Mouse (Mus musculus) frontal cortex, adult 2 months (tissue): ENCODE data around the gene Synpr. TPM values are rescaled to one million over a fixed set of nuclear protein-coding genes. Genes with fewer than 3 reads are reported as not detected.

Experiments
- DNase-seq, 2 experiments: peaks; one replicate each; pipeline ENCODE4 v3.0.0; 2022; ENCODE audit warnings: low spot score in 1 of 2; ENCODE audit errors: extremely low spot score in 1 of 2
- polyA plus RNA-seq: library from polyadenylated mRNA; depleted of rRNA; stranded (reverse); fragments of >200 nt; gene quantifications from 2 replicates; pipeline ENCODE4 v1.2.3, GENCODE M21; 2012

Gene Synpr
- polyA plus RNA-seq, 1 experiment, result 334 TPM

DNA sequence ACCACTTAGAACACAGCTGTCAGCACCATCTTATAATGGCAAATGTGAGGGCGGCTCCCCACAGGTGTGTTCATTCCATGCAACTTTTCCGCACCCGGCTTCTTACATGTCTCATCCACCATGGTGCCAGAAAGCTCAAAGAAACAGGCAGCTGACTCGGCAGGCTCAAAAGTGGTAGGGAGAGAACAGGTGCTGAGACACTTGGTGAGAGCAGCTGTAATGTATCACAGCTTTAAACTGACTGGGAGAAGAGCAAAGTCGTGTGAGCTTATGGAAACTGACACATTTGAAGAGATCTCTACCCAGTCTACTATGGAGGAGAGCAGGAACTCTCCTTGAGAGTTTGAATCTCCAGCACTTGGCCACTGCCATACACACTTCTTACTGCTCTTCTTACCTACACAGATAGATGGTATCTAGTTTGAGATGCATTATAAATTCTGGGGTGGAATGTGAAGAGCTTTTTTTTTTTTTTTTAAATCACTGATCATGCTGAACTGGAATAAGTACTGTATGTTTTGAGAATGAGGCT, 234.1 kb downstream of the Synpr start:
- DNase-seq, result peak in 1 of 2 experiments; percentile 12

DNA sequence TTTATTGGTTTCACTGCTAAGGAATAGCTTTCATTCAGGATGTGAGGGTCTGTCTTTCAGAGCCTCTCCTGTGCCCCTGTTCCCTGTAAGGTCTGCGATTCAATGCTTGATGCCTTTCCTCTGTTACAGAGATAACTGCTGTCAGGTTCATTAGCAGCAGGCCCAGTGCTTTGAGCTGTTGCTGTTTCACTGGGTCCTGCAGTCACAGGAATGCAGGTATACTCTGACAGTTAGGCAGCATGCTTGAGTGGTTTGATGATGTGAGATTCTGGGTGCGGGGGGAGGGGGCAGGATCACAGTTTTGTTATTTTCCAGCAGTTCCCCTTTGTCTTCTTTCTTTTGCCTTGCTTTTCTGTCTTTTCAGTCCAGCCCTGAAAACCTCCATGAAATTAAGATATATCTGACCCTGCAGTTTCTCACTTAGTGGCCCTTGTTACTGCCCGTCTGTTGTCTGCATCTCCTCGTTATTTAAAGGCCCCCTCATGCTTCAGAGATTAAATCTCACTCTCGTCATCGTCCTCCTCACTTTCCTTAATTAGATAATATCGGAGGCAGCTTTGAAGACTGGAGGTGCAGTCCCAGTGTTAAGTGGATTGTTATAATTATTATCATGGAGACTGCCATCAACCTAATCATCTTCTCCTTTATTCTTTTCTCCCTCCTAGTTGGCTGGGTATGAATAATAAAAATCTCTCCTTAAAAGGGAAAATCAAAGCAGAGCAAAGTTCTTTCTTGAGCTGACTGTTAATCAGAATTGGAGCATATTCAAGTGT, 234.8 kb downstream of the Synpr start:
- DNase-seq, result no peak

GRCm38 (mm10) chr14:13547746-13548145, 263.2 kb downstream of the Synpr start:
- peak in 1 of 2 experiments; percentile 21 for DNase-seq

DNA sequence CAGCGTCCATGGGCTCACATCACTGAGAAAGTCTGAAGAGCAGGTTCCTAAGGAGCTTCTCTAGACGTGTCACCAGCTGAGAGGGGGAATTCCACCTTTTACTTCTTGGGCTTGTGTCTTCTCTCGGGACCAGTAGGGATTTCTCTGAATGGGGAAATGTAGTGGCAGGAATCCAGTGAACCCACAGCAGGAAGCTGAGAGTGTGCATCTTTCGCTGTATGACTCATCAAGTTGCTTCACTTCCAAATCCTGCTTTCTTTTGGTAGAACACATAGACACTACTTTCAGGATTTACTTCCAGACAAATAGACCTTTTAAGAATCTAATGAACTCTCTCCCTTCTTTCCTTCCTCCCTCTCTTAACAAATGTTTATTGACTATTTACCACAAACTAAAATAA, 266.6 kb downstream of the Synpr start:
- peak in 1 of 2 experiments; percentile 68 for DNase-seq

DNA sequence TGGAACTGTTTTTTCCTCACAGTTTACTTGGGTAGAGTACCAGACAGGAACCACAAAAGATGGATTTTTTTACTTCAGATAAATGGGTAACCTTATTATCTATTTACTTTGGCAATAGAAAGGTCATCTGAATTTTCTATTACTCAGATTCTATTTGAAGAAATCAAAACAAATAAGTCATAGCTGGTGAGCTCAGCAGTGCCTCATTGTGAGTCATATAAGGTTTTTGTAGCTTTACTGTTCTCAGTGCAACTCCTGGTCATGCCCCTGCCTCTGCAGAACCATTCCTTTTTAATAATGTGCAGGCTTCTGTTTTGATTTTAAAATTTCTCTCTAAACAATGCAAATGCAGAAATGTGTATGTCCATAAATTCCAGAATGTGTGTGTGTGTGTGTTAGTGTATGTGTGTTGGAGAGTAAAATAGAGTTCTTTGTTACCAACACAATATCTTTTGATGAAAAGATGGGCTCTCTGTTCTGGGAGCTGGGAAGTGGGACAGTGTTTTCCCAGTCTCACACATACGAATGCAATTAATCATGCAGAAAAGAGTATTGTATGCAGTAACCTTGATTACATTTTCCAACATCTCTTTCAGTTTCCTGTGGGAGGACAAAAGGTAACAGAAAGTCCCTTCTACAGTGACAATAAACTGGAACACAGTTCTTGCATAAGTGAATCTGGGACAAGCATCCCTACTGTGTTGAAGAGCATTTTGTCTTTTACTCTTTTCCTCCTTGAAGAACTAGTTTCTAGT, 269.2 kb downstream of the Synpr start:
- no peak for DNase-seq

DNA sequence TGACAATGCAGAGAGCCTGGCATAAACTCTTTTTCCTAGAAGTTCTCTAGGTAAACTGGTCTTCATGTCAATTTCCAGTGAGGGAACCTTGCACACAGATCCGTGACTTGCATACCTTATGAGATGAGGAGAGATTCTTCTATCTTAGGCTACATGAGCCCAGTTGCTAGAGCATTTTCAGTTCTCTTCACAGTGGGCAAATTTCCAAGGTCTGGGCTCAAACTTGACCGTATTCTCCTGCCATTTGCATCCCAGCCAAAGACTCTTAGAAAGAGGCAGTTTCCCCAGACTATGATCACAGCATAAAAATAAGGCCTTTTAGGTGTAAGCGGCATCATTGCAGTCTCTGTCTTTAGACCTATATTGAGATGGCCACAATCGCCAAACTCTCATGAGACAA, 270.1 kb downstream of the Synpr start:
- DNase-seq, result no peak

DNA sequence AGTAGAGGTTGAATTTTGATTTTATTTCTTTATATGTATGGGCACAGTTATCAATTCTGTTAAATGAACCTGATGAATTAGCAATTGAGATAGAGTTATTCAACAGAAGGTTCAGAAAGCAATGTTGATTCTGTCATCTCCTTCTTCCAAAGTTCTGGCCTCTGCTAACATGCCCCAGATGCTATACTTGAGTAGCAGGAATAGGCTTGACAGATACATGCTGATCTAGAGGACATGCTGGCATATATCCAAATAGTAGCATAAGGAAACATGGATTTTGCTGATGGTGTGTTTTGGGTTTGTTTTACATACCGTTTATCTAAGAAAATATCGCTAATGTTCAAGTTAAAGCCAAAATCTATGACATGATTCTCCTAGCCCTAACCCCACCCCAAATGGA, 273.5 kb downstream of the Synpr start:
- DNase-seq, result no peak

DNA sequence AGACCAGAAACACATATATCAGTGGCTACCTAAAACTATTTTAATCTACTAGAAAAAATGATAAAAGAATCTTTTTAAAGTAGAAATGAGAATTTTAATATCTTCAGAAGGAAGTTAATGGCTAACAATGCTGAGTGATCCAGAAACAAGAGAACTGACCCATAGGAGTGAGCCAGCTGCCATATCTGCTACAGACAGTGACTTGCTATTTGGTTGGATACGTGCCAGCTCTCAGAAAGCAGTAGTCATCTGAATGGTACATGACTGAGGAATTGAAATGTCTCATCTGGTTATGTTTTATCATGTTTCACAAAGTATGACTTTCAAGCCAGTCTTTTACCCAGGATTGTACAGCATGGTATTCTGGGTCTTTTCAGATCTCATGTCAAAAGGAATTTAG, 282.7 kb downstream of the Synpr start:
- DNase-seq, result no peak

GRCm38 (mm10) chr14:13567996-13568395, 283.4 kb downstream of the Synpr start:
- no peak for DNase-seq

GRCm38 (mm10) chr14:13571941-13572340, 287.4 kb downstream of the Synpr start:
- DNase-seq, result no peak

GRCm38 (mm10) chr14:13572530-13572929, 287.9 kb downstream of the Synpr start:
- no peak for DNase-seq

GRCm38 (mm10) chr14:13578101-13578500, 293.5 kb downstream of the Synpr start:
- no peak for DNase-seq

DNA sequence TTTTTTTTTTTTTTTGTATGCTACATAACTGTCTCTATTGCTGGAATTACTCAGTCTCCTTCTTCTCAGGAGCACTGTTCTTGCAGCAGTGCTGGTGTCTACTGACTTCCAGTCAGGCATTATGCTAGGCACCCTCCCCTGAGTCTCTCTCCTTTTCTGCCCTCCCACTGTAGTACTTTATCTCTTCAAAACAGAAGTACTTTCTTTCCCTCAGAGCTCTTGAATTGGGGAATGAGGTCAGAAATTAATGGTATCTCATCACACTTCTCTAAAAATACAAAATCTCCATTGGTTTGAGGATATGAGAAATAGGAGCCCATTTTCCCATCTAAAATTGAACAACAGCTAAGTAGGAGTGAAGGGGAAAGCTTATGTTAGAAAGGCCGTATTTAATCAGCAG, 294.2 kb downstream of the Synpr start:
- no peak for DNase-seq

DNA sequence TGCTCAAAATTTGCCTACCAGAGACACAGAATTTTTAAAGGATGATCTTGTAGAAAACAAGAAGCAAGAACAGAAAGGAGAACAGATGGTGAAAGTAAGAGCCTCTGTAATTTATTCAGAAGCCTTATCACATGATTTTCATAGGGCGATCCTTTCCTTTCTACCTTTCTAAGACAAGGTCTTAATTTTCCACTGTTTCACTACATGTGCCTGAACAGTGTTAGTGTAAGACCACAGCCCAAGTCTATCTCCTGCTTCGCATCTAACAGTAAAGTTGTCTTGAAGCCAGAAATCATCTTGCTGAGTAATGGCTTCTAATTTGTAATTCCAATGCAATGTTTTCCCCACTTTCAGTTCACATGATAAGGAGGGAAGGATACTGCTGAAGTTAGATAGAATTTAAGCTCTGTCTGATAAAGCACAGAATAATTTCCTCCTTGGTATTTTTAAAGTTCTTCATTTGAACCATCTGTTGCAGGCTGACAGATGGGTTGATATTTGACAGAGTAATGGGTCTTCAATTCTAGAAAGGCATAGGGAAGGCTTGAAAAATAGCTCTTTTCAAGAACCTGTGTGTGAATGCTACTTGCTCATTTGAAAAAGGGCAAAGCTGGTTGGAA, 308.9 kb downstream of the Synpr start:
- peak in 1 of 2 experiments; percentile 39 for DNase-seq

DNA sequence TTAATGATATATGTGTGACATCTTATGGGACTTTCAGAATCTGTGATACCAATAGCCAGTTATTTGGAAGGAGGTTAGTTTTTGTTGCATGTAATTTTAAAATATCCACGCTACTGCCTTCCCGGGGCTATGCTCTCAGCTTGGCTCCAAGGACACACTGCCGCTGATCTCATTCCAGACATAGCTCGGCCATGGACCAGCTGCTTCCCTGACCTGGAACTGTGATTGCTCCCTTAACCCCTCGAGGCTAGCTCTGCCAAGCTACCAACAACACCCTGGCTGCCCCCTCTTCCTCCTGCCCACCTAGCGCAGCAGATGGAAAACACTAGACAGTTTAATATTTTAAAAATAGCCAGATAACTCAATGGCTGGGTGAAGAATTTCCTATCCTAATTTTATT, 311.7 kb downstream of the Synpr start:
- DNase-seq, result no peak

GRCm38 (mm10) chr14:13597204-13597603, 312.6 kb downstream of the Synpr start:
- no peak for DNase-seq

- DNase-seq, result no peak
Observed at GRCm38 (mm10) chr14:13620531-13620930, 336.0 kb downstream of the Synpr start.

GRCm38 (mm10) chr14:13649865-13650264, 365.3 kb downstream of the Synpr start:
- no peak for DNase-seq

DNA sequence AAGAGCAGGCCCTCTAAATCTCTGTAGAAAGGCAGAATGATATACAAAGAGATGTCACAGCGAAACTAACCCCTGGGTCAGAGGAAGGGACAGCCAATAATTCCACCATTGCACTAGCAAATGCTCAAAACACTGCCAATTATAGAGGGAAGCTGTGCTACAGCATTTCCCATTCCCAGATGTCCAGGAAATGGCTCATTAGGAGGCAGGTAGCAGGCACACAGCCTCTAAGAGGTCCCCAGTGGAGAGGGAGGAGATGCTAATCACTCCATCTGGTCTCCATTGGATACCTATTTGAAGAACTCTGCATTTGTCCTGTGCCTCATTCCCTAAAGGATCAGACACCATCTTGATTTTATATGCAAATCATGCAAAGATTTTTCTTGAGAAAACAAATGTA, 366.5 kb downstream of the Synpr start:
- no peak for DNase-seq

- DNase-seq, result peak in 1 of 2 experiments; percentile 12
Observed at GRCm38 (mm10) chr14:13651541-13652298, 367.1 kb downstream of the Synpr start.
